Mouse (Mus musculus) megakaryocyte progenitor cell, adult 5-6 weeks (primary cell): ENCODE data around the gene Gpsm3. TPM values are rescaled to one million over a fixed set of nuclear protein-coding genes. Genes with fewer than 3 reads are reported as not detected.
A peak's percentile ranks its signal among the peaks of the same experiment; 100 is the strongest.

Experiments used
- ATAC-seq: replicated peaks from 2 replicates; pipeline ENCODE4 v1.8.0; 2016; ENCODE audit warnings: mild to moderate bottlenecking, moderate TSS enrichment, inconsistent platforms; ENCODE audit not compliant: poor library complexity
- total RNA-seq, 2 experiments: library from RNA; stranded (forward) in 1 of 2; stranded (reverse) in 1 of 2; fragments of 157-497, 149-512 nt in 1 of 2; fragments of 200-1000 nt in 1 of 2; gene quantifications; 2 replicates each; pipeline versions ENCODE4 v1.2.3 to v1.2.4; 2015 to 2017

The Gpsm3 gene
- total RNA-seq, 2 experiments from 2014 or later: 20.2 to 63.4 TPM

GRCm38 (mm10) chr17:34628644-34628967 lies 39.0 kb downstream of the Gpsm3 start:
- ATAC-seq: no peak

- ATAC-seq: no peak
Observed at GRCm38 (mm10) chr17:34629221-34629751, 39.7 kb downstream of the Gpsm3 start, which contains the start of gene Prrt1. Prrt1 (plus strand) TSS chr17:34629533.

GRCm38 (mm10) chr17:34629796-34630603 lies 40.4 kb downstream of the Gpsm3 start:
- ATAC-seq: no peak

GRCm38 (mm10) chr17:34630761-34631301 lies 41.2 kb downstream of the Gpsm3 start:
- no peak for ATAC-seq

- no peak for ATAC-seq
Observed at GRCm38 (mm10) chr17:34631647-34632046, 42.0 kb downstream of the Gpsm3 start.

GRCm38 (mm10) chr17:34632261-34632691 lies 42.7 kb downstream of the Gpsm3 start:
- peak; percentile 83 for ATAC-seq

- no peak for ATAC-seq
Observed at GRCm38 (mm10) chr17:34635671-34636070, 46.1 kb downstream of the Gpsm3 start.

GRCm38 (mm10) chr17:34637459-34637858 lies 47.9 kb downstream of the Gpsm3 start:
- no peak for ATAC-seq

- peak; percentile 79 for ATAC-seq
Observed at GRCm38 (mm10) chr17:34639461-34640255, 50.1 kb downstream of the Gpsm3 start.

- peak; percentile 26; the same call in 1 of the 2 replicates for ATAC-seq
Observed at GRCm38 (mm10) chr17:34640778-34641601, 51.4 kb downstream of the Gpsm3 start.

Other genes starting within 250 kb of the Gpsm3 start
- gene Btnl2, start 235.0 kb upstream of the Gpsm3 start, total RNA-seq (2015): not detected in 2 replicates
- gene Btnl2, start 235.0 kb upstream of the Gpsm3 start, total RNA-seq (2017): not detected in 2 replicates
- gene Btnl1, start 212.7 kb upstream of the Gpsm3 start, total RNA-seq (2015): not detected in 2 replicates
- gene Btnl1, start 212.7 kb upstream of the Gpsm3 start, total RNA-seq (2017): not detected in 2 replicates
- 1.7 and 4.5 TPM in 2 replicates for gene BC051142, start 191.0 kb upstream of the Gpsm3 start, total RNA-seq (2015)
- 1.0 and 2.4 TPM in 2 replicates for gene BC051142, start 191.0 kb upstream of the Gpsm3 start, total RNA-seq (2017)
- gene Btnl4, start 112.5 kb upstream of the Gpsm3 start, total RNA-seq (2015): not detected in 2 replicates
- not detected in 2 replicates for gene Btnl4, start 112.5 kb upstream of the Gpsm3 start, total RNA-seq (2017)
- gene Btnl6, start 72.5 kb upstream of the Gpsm3 start, total RNA-seq (2015): not detected in 2 replicates
- not detected in 2 replicates for gene Btnl6, start 72.5 kb upstream of the Gpsm3 start, total RNA-seq (2017)
- 0.17 and 0.39 TPM in 2 replicates for gene Notch4, start 25.5 kb upstream of the Gpsm3 start, total RNA-seq (2015)
- gene Notch4, start 25.5 kb upstream of the Gpsm3 start, total RNA-seq (2017): under 0.01 and 0.14 TPM in 2 replicates
- gene Pbx2, start 1.5 kb downstream of the Gpsm3 start, total RNA-seq (2015): 17.0 and 20.6 TPM in 2 replicates
- 24.9 and 26.7 TPM in 2 replicates for gene Pbx2, start 1.5 kb downstream of the Gpsm3 start, total RNA-seq (2017)
- gene Ager, start 8.1 kb downstream of the Gpsm3 start, total RNA-seq (2015): 1.5 and 2.6 TPM in 2 replicates
- gene Ager, start 8.1 kb downstream of the Gpsm3 start, total RNA-seq (2017): 0.24 and 3.0 TPM in 2 replicates
- 50.6 and 51.6 TPM in 2 replicates for gene Rnf5, start 13.9 kb downstream of the Gpsm3 start, total RNA-seq (2015)
- 17.7 and 18.5 TPM in 2 replicates for gene Rnf5, start 13.9 kb downstream of the Gpsm3 start, total RNA-seq (2017)
- 25.7 and 33.6 TPM in 2 replicates for gene Agpat1, start 14.5 kb downstream of the Gpsm3 start, total RNA-seq (2015)
- gene Agpat1, start 14.5 kb downstream of the Gpsm3 start, total RNA-seq (2017): 20.2 and 24.9 TPM in 2 replicates
- gene Egfl8, start 26.2 kb downstream of the Gpsm3 start, total RNA-seq (2015): 0.47 and 1.1 TPM in 2 replicates
- 0.92 and 2.2 TPM in 2 replicates for gene Egfl8, start 26.2 kb downstream of the Gpsm3 start, total RNA-seq (2017)
- gene Ppt2, start 38.7 kb downstream of the Gpsm3 start, total RNA-seq (2015): 26.5 and 33.5 TPM in 2 replicates
- gene Ppt2, start 38.7 kb downstream of the Gpsm3 start, total RNA-seq (2017): 15.3 and 19.7 TPM in 2 replicates
- 0.17 and 0.34 TPM in 2 replicates for gene Prrt1, start 39.7 kb downstream of the Gpsm3 start, total RNA-seq (2015)
- not detected in 2 replicates for gene Prrt1, start 39.7 kb downstream of the Gpsm3 start, total RNA-seq (2017)
- 3.8 and 4.1 TPM in 2 replicates for gene Fkbpl, start 55.0 kb downstream of the Gpsm3 start, total RNA-seq (2015)
- gene Fkbpl, start 55.0 kb downstream of the Gpsm3 start, total RNA-seq (2017): 17.7 and 40.0 TPM in 2 replicates
- 25.5 and 27.8 TPM in 2 replicates for gene Atf6b, start 57.3 kb downstream of the Gpsm3 start, total RNA-seq (2015)
- 24.3 and 30.2 TPM in 2 replicates for gene Atf6b, start 57.3 kb downstream of the Gpsm3 start, total RNA-seq (2017)
- gene Tnxb, start 80.7 kb downstream of the Gpsm3 start, total RNA-seq (2015): not detected in 2 replicates
- gene Tnxb, start 80.7 kb downstream of the Gpsm3 start, total RNA-seq (2017): not detected in 2 replicates
- gene C4b, start 154.1 kb downstream of the Gpsm3 start, total RNA-seq (2015): 0.12 and 0.27 TPM in 2 replicates
- 0.03 and 0.12 TPM in 2 replicates for gene C4b, start 154.1 kb downstream of the Gpsm3 start, total RNA-seq (2017)
- not detected in 2 replicates for gene Cyp21a1, start 214.8 kb downstream of the Gpsm3 start, total RNA-seq (2015)
- gene Cyp21a1, start 214.8 kb downstream of the Gpsm3 start, total RNA-seq (2017): not detected in 2 replicates
- gene Stk19, start 247.1 kb downstream of the Gpsm3 start, total RNA-seq (2015): 19.6 and 27.3 TPM in 2 replicates
- 17.0 and 31.8 TPM in 2 replicates for gene Stk19, start 247.1 kb downstream of the Gpsm3 start, total RNA-seq (2017)
- 20.2 and 33.2 TPM in 2 replicates for gene Dxo, start 247.2 kb downstream of the Gpsm3 start, total RNA-seq (2015)
- gene Dxo, start 247.2 kb downstream of the Gpsm3 start, total RNA-seq (2017): 18.8 and 28.9 TPM in 2 replicates